Mouse (Mus musculus) large intestine, adult 2 months (tissue): ENCODE measurements around the gene Plce1. TPM values are rescaled to one million over a fixed set of nuclear protein-coding genes. Genes with fewer than 3 reads are reported as not detected.
A peak's percentile ranks its signal among the peaks of the same experiment; 100 is the strongest.

Source experiments
- DNase-seq: peaks from one replicate; pipeline ENCODE4 v3.0.0-alpha.2; 2012; ENCODE audit warnings: low read depth, low spot score
- WGBS: fragments of 180-500 bp; shearing (Covaris S2); methylation state at CpG from one replicate; pipeline ENCODE4 v1.1.7; 2018; 5-methylcytosine and 5-hydroxymethylcytosine counted together
- polyA plus RNA-seq: library from polyadenylated mRNA; depleted of rRNA; stranded (reverse); fragments of >200 nt; gene quantifications from 2 replicates; pipeline ENCODE4 v1.2.3, GENCODE M21; 2012

The Plce1 gene
- polyA plus RNA-seq, 1 experiment = 3.5 TPM

DNA sequence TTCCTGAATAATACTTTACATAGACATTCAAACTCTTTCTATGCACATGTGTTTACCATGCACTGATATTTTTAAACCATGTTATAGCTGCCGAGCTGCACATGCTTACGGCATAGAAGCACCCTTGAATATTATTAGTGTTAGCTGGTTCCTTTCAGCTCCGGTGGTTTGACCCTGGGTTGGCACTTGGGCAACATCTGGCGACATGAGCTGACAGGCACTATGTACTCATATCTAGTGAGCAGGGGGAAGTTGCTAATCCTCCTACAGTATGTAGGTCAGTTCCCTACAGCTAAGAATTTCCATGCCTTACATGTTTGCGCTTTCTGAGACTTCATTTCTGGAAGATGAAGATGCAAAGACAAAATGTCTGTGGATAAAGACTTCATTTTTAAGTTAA, 86.4 kb downstream of the Plce1 start:
- DNase-seq = no peak
- 68% methylated on average over 5 of the region's 5 CpGs for WGBS

DNA sequence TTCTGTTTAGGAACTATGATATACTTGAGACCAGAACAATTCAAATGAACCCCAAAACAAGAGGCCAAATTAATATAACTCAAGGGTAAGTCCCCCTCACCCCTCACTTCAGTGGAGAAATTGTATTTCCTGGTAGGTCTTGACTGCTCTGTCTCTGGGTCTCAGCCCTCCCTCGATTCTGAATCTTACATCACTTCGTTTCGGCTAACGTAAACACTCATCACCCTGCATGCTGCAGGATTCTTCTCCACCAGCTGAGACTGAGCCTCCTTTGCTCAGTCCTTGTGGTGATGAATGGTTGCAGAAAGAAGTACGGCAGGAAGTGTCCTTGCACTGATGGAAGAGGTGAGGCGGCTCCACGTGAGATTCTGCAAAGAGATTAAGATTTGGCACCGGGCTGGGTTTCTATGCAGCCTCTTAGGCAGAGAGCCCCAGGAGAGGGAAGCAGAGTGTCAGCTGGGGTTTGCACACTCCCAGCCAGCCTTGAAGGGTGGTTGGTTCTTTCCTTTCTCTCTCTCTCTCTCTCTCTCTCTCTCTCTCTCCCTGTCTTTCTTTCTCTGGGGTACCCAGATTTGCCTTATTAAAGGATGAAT, 97.7 kb downstream of the Plce1 start:
- 42% methylated on average over 8 of the region's 8 CpGs for WGBS
- DNase-seq = no peak

DNA sequence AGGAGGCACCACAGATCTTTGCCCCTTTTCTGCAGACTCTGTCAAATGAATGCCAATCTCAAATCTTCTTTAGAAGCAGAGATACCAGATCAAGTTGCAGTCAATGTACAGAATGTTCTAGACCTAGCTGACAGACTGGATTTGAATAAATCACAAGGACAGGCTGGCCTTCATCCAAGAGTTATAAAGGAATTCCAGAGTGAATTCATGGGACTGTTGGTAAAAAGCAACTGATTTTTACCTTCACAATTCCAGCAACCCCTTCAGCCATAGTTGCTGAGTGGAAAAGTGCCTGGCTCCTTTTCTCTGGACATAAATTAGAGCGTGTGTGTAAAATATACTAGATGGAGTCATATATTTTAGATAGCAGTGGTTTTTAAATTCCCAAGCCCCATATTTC, 102.0 kb downstream of the Plce1 start:
- WGBS = 84% methylated on average over 1 of the region's 1 CpGs
- no peak for DNase-seq

DNA sequence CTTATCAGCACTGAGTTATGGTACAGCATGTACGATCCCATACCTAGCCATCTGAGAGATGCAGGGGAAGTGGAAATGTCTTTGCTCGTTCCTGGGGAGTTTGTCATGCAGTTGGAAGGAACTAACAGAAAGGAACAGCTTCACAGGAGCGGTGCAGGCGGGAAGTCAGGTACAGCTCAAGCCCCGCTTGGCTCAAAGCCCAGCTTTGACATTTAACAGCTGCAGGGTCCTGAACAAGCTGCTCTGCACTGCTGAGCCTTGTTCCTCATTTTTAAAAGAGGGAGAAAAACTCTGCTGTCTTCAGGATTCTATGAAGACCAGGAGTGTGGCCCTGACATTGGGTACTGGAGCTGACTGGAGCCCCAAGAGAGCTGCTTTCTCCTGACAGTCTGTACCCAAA, 106.7 kb downstream of the Plce1 start:
- DNase-seq = no peak
- 20% methylated on average over 5 of the region's 5 CpGs for WGBS

DNA sequence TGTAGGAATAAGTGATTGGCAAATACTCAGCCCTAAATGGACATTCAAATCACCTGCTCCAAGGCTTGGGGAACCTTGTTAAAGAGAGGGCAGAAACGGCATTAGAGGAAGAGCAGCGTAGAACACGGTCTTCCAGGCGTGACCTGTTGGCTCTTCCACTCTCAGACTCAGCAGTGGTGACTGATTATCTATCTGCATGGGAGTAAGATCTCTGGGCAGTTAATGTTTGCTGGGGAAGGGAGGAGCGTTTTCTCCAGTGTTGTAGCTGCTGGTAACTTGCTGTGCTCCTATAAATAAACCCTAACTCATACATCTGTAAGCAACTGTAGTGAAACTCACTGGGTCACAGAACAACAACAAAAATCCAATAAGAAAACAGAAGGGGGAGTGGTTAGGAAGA, 108.6 kb downstream of the Plce1 start:
- no peak for DNase-seq
- WGBS = 68% methylated on average over 5 of the region's 5 CpGs

DNA sequence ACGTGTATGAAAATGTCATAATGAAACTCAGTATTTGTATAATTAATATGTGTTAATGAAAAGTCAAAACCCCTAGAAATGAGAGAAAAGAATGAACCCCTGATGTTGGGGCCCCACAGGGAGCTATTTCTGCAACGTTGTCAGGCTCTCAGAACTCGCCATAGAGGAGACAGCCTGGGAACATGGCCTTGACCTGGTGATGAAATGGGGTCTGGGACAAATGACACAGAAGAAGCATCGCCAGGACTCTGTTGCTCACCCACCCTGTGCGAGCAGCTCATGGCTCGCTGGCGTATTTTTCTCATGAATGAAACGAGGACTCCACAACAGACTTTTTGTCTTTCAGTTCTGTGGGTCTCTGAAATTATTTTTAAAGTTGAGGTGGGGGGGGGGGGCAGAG, 109.0 kb downstream of the Plce1 start:
- 90% methylated on average over 8 of the region's 8 CpGs for WGBS
- DNase-seq = no peak

DNA sequence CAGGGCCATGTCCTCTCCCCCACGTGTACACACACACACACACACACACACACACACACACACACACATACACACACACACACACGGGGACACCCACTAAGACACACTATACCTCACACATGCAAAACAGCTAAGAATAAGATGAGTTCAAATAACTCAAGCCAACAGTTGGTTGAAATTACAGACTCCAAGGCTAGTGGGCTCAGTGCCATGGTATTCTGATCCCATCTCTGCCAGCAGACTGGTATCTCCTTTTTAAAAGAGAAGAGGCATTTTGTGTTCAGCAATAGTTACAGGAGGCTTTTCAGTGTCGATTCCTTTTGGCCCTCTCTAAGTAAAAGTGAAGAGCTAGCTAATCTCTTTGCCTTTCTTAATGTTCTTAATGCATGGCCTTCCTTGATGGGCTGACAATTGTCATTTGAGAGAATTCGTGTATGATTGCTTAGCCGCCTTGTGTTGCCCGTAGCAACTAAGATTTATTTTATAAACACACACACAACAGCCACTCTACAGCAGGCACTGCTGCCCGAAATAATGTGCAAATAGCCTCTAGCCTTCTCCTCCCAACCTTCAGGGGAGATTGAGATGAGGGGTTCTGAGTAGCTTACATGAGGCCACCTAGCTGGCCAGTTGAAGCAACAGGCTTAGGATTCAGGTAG, 111.8 kb downstream of the Plce1 start:
- DNase-seq = no peak
- WGBS = 42% methylated on average over 7 of the region's 7 CpGs

DNA sequence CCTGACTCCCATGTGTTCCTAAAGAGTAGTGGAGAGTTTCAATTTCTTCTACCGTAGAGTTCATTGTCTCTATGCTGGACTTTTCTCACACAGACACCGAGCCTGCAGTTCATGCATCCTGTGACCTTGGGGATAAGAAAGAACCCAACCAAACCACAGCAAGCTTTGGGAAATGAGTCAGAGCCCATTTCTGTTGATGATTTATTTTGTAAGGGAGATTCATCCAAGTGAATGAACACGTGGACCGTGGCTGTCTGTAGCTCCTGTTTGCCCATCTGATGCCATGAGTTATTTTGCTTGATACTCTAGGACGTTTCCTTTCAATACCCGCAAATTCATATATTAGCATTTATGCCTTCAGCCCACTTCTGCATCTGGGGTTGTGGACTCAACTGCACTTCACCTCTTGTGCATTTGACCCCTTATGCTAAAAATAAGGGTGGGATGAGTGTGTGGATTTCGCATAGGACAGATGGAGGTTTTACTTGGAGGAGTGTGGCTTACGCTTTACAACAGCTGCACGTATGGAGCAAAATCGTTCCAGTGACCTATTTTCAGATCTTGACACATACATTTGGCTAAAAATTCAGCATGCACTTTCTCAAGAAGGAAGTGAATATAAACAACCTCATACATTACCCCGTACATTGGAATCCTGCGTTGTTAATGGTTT, 112.5 kb downstream of the Plce1 start:
- WGBS = 44% methylated on average over 12 of the region's 12 CpGs
- no peak for DNase-seq

DNA sequence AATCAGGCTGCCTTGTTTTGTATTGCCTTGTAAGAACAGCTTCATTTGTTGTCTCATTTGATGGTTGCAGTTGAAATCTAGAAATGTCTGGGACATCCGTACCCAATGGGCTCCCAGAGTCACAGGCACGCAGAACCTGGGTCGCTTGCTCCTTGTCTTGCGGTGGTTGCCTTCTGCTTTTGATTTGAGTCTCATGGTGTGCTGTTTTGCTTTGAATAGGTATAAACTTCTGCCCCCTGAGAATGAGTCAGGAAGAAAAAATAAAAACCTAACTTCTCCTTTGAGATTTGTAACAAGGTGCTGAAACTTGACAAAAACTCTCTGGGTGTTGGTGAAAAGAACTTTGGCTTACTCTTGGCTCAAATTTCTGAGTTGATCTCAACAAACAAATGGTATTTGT, 115.2 kb downstream of the Plce1 start:
- DNase-seq = no peak
- WGBS = 93% methylated on average over 4 of the region's 4 CpGs

DNA sequence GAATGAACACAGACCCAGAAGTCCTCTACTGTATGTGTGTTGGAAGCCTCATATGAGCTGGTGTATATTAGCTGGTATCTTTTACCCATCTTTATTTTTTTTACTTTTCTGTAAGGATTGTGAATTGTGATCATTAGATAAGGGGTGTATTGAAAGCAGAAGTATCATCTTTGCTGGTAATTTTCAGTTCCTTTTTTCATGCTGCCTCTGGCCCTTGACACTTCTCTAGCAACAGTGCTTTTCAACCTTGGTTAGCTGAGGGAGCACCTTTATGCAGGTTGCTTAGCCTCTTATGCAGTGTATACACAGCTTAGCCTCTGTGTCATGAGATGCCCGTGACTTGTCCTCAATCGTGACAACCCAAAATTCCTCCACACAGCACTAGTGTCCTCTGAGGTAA, 116.5 kb downstream of the Plce1 start:
- 82% methylated on average over 2 of the region's 2 CpGs for WGBS
- no peak for DNase-seq

DNA sequence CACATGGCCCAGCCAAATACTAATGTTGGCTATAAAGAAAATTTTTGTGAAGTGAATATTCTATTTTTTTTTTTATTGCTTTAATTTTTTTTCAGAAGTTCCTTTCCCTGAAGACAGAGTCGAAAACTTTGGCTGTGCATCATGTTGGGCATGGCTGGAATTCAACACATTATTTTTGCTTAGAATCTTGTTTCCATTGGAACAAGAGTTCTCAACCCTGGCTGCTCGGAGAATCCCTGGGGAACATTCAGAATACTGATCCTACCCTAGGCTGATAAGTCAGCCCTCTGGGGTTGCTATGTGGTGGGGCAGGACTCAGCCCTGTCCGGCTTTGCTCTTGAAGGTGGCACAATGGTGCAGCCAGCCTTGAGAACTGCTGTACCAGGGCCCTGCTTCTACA, 118.1 kb downstream of the Plce1 start:
- no peak for DNase-seq
- 78% methylated on average over 3 of the region's 3 CpGs for WGBS

DNA sequence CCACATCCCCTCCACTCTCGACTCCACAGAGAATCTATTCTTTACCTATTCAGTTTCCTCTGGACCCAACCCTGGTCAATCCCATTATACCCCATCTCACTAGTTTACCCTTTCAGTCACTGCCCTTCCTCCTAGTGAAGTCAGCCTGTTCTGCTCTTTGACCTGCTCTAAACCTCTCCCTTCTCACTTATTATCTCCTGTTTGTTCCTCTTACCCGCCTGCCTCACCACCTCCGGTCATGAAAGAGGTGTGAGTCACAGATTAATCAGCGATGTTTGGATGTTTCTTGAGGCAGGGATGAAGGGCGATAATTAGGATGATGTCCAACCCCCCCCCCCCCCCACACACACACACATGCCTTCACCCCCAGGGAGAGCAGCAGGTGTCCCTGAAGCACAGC, 120.2 kb downstream of the Plce1 start:
- DNase-seq = peak; percentile 61
- WGBS = 34% methylated on average over 5 of the region's 5 CpGs

DNA sequence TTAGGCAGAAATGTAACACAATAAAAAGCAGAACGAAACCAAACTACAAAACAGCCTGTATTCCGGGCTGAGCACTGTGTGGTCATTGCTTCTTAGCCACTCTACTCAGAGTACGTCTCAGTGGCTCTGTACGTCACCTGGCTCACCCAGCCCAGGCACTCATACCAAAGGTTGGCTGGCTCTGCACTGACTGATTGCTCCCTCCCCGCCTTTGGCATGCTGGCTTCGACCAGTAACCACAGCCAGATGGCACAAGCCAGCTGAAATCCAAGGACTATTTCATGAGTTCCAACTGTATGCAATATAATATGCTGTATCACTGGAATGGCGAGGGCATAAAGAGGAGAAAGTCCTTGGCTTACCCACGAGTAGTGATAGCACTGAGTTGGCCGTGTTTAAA, 121.9 kb downstream of the Plce1 start:
- WGBS = 18% methylated on average over 9 of the region's 9 CpGs

DNA sequence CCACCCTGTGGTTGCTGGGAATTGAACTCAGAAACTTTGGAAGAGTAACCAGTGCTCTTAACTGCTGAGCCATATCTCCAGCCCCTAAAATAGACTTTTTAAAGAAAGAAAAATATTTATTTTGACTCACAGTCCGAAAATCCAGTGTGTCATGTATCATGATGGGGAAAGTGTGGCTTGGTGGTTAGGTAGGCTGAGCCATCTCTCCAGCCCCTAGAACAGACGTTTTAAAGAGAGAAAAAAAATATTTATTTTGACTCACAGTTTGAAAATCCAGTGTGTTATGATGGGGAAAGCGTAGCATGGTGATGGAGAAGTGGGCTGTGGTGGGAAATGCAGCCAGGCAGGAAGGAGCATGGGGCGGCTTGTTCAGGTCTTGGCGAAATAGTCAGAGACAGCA, 126.3 kb downstream of the Plce1 start:
- 89% methylated on average over 5 of the region's 5 CpGs for WGBS
- no peak for DNase-seq

More for the DNA sequence above, 121.9 kb downstream of the Plce1 start:
- peak; percentile 86 for DNase-seq

DNA sequence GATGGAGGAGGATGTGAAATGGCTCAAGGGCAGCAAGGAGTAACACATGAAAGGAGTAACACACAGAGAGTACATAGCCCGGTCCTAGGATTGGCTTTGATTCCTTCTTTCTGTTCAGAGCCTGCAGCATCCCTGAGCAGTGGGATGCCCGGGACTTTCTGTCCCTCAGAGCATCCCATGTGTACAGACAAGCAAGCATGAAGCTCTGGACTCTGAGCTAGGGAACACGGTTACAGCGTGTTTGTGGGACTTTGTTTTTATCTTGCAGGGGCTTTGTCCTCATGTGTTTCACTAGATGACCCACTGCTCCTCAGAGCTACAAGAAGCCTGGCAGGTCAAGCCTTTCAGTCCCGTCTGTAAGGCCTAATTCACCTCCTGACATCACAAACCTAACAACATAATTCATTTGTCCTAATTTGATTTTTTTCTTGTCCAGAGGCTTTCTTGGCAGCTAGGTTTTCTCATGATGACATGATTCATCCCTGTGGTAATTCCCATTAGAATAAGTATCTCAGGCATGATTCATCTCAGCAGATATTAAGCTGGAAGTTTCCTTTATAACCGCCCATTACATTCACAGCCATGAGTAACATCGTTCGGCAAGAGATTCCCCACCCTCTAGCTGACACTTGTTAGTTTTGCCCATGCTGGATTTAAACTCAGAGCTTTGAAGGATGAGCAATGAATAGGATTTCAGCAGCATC, 128.2 kb downstream of the Plce1 start:
- 74% methylated on average over 8 of the region's 8 CpGs for WGBS
- DNase-seq = no peak

DNA sequence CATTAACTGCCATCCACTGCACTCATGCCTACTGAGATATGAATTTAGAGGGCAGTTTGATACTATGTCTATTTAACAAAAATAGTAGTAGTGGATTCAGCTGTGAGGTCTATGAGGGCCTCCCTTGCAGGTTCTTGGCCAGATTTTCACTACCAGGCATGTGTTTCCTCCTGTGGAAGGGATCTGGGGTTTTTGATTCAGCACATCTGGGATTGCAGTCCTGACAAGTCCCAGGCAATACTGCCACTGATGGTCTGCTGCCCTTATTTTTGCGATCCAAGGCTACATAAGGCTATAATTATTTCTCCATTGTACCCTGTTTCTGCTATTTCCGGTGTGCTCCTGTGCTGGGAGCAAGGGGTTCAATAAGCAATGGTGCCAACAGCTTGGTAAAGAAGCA, 129.4 kb downstream of the Plce1 start:
- no peak for DNase-seq
- WGBS = 85% methylated on average over 2 of the region's 2 CpGs

DNA sequence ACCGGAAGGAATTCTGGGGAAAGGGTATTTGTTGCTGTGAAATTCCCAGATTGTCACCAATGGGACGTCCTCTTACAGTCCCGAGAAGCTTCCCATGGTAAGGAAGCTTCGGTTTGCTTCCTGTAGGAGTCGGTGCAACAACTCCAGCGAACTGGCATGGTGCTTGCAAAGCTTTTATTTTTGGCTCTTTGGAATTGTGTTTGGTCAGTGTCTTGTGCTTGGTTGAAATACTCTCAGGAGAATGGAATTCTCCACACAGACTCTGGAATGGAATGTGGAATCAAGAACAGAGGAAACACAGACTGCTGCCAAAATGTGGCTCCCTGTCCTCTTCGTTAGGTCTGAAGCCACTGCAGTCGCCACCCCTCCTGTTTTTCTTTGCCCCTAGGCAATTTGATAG, 129.9 kb downstream of the Plce1 start:
- no peak for DNase-seq
- 77% methylated on average over 8 of the region's 8 CpGs for WGBS

DNA sequence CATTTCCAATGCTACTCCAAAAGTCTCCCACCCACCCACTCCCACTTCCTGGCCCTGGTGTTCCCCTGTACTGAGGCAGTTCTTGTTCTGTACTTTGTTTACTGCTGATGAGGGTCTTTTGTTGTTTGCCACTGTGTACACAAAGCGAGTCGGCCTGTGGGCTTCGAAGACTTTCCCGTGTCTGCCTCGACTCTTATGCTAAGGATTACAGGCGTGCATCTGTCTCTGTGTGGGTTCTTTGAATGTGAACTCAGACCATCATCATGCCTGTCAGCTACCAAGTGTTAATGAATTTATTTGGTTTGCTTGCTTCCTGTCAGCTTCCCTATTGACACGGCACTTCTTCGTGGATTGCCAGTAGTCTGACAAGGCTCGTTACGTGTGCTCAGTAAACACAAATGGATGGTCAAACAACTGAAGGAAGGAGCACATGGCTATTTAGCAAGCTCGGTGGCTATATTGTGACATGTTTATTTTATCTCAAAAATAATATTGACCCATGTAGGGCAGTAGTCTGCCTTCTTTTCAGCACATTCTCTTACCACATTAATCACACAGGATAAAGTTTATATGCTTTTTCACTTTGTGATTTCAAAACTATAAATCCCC, 133.3 kb downstream of the Plce1 start:
- whole genome bisulfite sequencing = 48% methylated on average over 11 of the region's 11 CpGs
- no peak for DNase-seq

DNA sequence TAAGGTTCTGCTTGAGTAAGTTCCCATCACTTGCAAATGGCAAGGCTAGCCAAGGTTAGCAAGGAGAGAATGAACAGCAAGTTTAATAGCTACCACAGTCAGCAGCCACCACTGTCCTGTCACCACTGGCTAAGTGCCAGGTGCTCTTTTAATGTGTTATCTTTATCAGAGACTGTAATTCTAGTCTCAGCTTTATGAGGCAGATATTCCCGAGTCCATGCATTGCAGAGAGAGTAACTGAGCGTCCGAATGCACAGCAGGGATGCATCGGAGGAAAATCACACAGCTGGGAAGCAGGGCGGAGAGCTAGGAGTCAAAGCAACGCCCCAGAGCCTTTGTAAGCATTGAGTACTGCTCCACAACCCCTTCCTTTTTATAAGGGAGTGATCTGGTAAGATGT, 134.4 kb downstream of the Plce1 start:
- 31% methylated on average over 6 of the region's 6 CpGs for WGBS
- DNase-seq = no peak

DNA sequence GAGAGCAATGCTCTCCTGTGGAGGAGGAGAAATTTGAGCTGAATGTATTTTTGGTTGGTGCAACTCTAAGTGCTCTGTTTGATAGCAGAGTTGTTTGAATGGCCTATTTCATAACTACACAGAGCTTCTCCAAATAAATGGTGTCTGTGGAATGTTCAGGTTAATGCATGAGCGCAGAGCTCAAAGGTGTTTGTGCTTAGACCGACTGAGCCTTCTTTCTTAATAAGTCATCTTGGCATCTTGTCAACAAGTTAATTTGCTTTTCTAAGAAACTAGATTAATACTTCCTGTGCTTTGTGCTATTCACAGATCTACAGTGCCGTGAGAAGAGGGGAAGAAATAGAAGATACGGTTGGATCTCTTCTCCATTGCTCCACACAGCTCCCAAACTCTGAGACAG, 139.2 kb downstream of the Plce1 start:
- WGBS = 75% methylated on average over 4 of the region's 4 CpGs
- no peak for DNase-seq
